Mouse (Mus musculus) kidney, adult 2 months (tissue): ENCODE data around the gene Mtfr1l. TPM values are rescaled to one million over a fixed set of nuclear protein-coding genes. Genes with fewer than 3 reads are reported as not detected.

ENCODE experiments used
- DNase-seq: peaks from one replicate; pipeline ENCODE4 v3.0.0; 2021
- H3K27ac ChIP-seq: fragments of 200-500 bp; 2 replicates; pipeline ENCODE4 v1.5.1; 2012; ENCODE audit warnings: low read depth, low read length, control low read depth, inconsistent platforms; ENCODE audit not compliant: insufficient read depth
- H3K27me3 ChIP-seq: fragments of 200-500 bp; replicated peaks from 2 replicates; pipeline ENCODE4 v1.6.1; 2012; ENCODE audit warnings: mild to moderate bottlenecking, moderate library complexity, low read length, inconsistent platforms; ENCODE audit not compliant: control insufficient read depth, insufficient read depth
- H3K36me3 ChIP-seq: fragments of 200-500 bp; 2 replicates; pipeline ENCODE4 v1.6.1; 2012; ENCODE audit warnings: mild to moderate bottlenecking, moderate library complexity, low read length, inconsistent platforms; ENCODE audit not compliant: control insufficient read depth, insufficient read depth
- H3K4me1 ChIP-seq: fragments of 200-500 bp; 2 replicates; pipeline ENCODE4 v1.6.1; 2011; ENCODE audit warnings: low read length; ENCODE audit not compliant: control insufficient read depth, insufficient read depth
- H3K4me3 ChIP-seq: fragments of 200-500 bp; 2 replicates; pipeline ENCODE4 v1.5.1; 2011; ENCODE audit warnings: mild to moderate bottlenecking, low read depth, low read length, control low read depth; ENCODE audit not compliant: insufficient read depth
- CTCF ChIP-seq: fragments of 200-500 bp; conservative IDR thresholded peaks from 2 replicates; pipeline ENCODE4 v1.5.1; 2011; ENCODE audit warnings: low read depth, mild to moderate bottlenecking, control low read depth, low read length, moderate library complexity, mixed read lengths; ENCODE audit not compliant: insufficient read depth, insufficient read length
- POLR2A ChIP-seq: fragments of 200-500 bp; IDR thresholded peaks from one replicate; pipeline ENCODE4 v1.6.1; 2011; ENCODE audit warnings: low read depth, low read length, control low read depth
- WGBS: fragments of 180-500 bp; shearing (Covaris S2); methylation state at CpG from one replicate; pipeline ENCODE4 v1.1.7; 2018; 5-methylcytosine and 5-hydroxymethylcytosine counted together
- polyA plus RNA-seq: library from polyadenylated mRNA; depleted of rRNA; stranded (reverse); fragments of >200 nt; gene quantifications from 2 replicates; pipeline ENCODE4 v1.2.3, GENCODE M21; 2012

Gene Mtfr1l
- polyA plus RNA-seq, 1 experiment: 133 TPM

DNA sequence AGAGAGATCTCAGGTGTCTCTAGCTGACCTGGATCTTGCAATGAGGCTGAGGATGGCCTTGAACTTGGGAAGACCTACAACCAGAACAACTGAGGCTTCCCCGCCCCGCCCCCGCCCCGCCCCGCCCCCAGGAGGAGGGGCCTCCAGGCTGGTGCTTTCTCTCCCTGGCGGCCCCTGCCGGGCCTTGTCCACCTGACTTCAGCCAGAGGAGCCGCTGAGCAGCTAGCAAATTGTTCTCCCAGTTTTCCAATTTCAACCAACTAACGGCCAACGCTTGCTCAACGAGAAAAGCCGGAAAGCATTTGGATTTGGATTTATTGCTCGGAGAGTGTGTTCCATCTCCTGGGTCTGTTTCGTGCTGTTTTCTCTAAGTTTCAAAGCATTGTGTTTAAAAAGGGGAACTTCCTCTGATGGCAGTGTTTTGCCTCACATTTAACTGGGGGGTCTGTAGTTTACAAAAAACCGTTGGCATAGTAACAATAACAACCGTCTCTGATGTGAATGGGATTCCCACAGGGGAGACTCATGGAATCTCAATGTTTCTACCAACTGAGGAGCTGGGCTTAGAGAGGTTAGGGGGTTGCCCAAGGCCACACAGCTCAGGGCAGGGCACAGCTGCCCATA, 22.6 kb upstream of the Mtfr1l start:
- TF ChIP-seq POLR2A (no peak), CTCF (no peak)
- no peaks in the 10 kb centered on the region for H3K4me1 ChIP-seq
- H3K27me3 ChIP-seq: no peaks in the 10 kb centered on the region
- H3K36me3 ChIP-seq: no peaks in the 10 kb centered on the region
- H3K4me3 ChIP-seq: no peak overlapping the region
- WGBS: 33% methylated on average over 16 of the region's 16 CpGs
- DNase-seq: no peak
- no peak overlapping the region for H3K27ac ChIP-seq

DNA sequence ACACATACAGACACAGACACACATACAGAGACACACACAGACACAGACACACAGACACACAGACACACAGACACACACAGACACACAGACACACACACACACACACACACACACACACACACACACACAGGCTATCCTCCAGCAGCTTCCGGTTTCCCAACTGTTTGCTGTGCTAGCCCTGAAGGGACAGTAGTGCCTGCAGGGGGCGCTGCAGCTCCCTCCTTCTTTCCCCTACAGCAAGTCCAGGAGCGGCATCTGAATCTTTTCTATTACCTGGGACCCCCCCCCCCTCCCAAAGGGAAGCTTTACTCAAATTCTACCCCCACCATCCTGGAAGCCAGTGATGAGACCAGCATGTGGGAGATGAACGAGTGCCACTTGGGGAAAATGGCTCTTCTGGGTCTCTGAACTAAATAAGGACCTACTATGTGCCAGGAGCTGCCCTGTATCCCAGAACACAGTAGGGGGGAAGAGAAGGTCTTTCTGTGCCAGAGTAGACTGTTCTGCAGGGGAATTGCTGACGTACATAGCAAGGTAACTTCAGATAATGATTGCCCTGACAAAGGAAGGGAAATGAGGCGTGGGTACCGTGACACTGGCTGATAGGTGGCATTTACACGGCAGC, 20.9 kb upstream of the Mtfr1l start:
- TF ChIP-seq CTCF: peak; percentile 40; the same call in 1 of the 2 replicates
- no peak for TF ChIP-seq POLR2A
- H3K27ac ChIP-seq: no peak overlapping the region
- WGBS: 57% methylated on average over 8 of the region's 8 CpGs
- no peaks in the 10 kb centered on the region for H3K36me3 ChIP-seq
- no peak overlapping the region for H3K4me3 ChIP-seq
- DNase-seq: no peak
- H3K27me3 ChIP-seq: no peaks in the 10 kb centered on the region
- no peaks in the 10 kb centered on the region for H3K4me1 ChIP-seq

DNA sequence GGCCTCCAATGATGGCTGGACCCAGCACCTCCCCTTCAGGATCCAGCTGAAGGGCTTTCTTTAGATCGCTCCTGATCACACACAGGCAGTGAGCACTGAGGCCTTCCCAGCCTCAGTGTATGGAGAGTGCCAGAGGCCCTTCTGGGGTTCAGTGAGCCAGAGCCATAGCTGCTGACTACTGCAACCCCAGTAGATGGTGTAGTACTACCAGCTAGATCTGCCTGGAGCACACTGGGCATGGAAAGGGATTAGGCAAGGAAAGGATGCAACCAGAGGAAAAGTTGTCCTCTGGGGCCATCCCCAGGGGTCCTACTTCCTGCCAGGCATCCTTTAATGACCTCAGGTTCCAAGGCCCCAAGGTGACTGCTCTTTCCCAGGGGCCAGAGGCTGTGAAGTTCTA, 18.4 kb upstream of the Mtfr1l start:
- no peak for DNase-seq
- Histone ChIP-seq H3K4me3 (no peak overlapping the region), H3K27me3 (no peaks in the 10 kb centered on the region), H3K36me3 (no peaks in the 10 kb centered on the region), H3K27ac (no peak overlapping the region), H3K4me1 (no peaks in the 10 kb centered on the region)
- TF ChIP-seq POLR2A: no peak
- TF ChIP-seq CTCF: no peak; the same call in 1 of the 2 replicates
- WGBS: 86% methylated on average over 1 of the region's 1 CpGs

GRCm38 (mm10) chr4:134551494-134552316, 16.5 kb upstream of the Mtfr1l start, which contains the start of gene Selenon:
TSS of gene Selenon (minus strand) at chr4:134552166.
- H3K36me3 ChIP-seq: no peaks in the 10 kb centered on the region
- no peaks in the 10 kb centered on the region for H3K4me1 ChIP-seq
- DNase-seq: peak; percentile 65
- H3K4me3 ChIP-seq: peak within 1 kb of the TSS; percentile 51
- WGBS: 8% methylated on average over 66 of the region's 67 CpGs
- no peak within 1 kb of the TSS for H3K27ac ChIP-seq
- H3K27me3 ChIP-seq: no peaks in the 10 kb centered on the region
- no peak for TF ChIP-seq POLR2A
- TF ChIP-seq CTCF: no peak

DNA sequence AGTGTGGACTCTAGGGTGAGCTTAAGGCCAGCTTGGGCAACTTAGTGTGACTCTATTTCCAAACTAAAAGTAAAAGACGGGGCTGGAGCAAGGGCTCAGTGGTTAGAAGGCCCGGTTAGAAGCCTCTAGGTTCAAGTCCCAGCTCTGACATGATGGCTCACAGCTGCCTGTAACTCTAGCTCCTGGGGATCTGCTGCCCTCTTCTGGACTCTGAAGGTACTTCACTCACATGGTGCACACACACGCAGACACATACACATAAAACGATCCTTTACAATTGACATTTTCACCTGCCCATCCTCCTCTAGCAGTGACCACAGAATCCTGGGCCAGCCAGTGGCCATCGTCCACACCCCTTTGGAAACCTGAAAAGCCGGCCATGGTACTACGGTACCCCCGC, 14.7 kb upstream of the Mtfr1l start:
- no peak for TF ChIP-seq POLR2A
- TF ChIP-seq CTCF: no peak
- no peak for DNase-seq
- no peak overlapping the region for H3K4me3 ChIP-seq
- no peak overlapping the region for H3K27ac ChIP-seq
- no peaks in the 10 kb centered on the region for H3K36me3 ChIP-seq
- 97% methylated on average over 8 of the region's 8 CpGs for WGBS
- no peaks in the 10 kb centered on the region for H3K27me3 ChIP-seq
- H3K4me1 ChIP-seq: no peaks in the 10 kb centered on the region

- no peaks in the 10 kb centered on the region for H3K36me3 ChIP-seq
- no peak for TF ChIP-seq POLR2A
- no peak for DNase-seq
Measured at GRCm38 (mm10) chr4:134548169-134548938, 13.2 kb upstream of the Mtfr1l start.

More at GRCm38 (mm10) chr4:134548169-134548938, 13.2 kb upstream of the Mtfr1l start:
- Histone ChIP-seq H3K4me3 (no peak overlapping the region), H3K27ac (no peak overlapping the region), H3K4me1 (no peaks in the 10 kb centered on the region), H3K27me3 (no peaks in the 10 kb centered on the region)
- WGBS: 67% methylated on average over 18 of the region's 18 CpGs
